Mouse (Mus musculus) heart, postnatal 0 days (tissue): ENCODE results near the gene Bcl9l. TPM values are rescaled to one million over a fixed set of nuclear protein-coding genes. Genes with fewer than 3 reads are reported as not detected.
A peak's percentile ranks its signal among the peaks of the same experiment; 100 is the strongest.

Experiments used
- ATAC-seq: fragments of 200-750 bp; cut with Nextera tagmentation; 2 replicates; pipeline ENCODE4 v1.8.0; 2017; ENCODE audit warnings: low read depth, moderate number of reproducible peaks, moderate library complexity; ENCODE audit not compliant: insufficient read depth
- DNase-seq: peaks from one replicate; pipeline ENCODE4 v3.0.0-alpha.2; 2016; ENCODE audit warnings: low spot score
- H3K27ac ChIP-seq: fragments of 300-500 bp; sonication (generic); 2 replicates; pipeline ENCODE4 v1.5.1; 2014; ENCODE audit warnings: low read depth, mild to moderate bottlenecking
- H3K27me3 ChIP-seq: fragments of 300-500 bp; sonication (generic); 2 replicates; pipeline ENCODE4 v1.6.1; 2014; ENCODE audit warnings: low read length, mixed read lengths; ENCODE audit not compliant: control insufficient read depth, insufficient read depth
- H3K36me3 ChIP-seq: fragments of 300-500 bp; sonication (generic); replicated peaks from 2 replicates; pipeline ENCODE4 v1.6.1; 2014; ENCODE audit warnings: low read length, mixed read lengths; ENCODE audit not compliant: control insufficient read depth, insufficient read depth
- H3K4me1 ChIP-seq: fragments of 300-500 bp; sonication (generic); 2 replicates; pipeline ENCODE4 v1.6.1; 2014; ENCODE audit warnings: antibody characterized with exemption; ENCODE audit not compliant: control insufficient read depth, insufficient read depth
- H3K4me2 ChIP-seq: fragments of 300-500 bp; sonication (generic); 2 replicates; pipeline ENCODE4 v1.6.1; 2014; ENCODE audit warnings: low read depth, mild to moderate bottlenecking, low read length, moderate library complexity
- H3K4me3 ChIP-seq: fragments of 300-500 bp; sonication (generic); 2 replicates; pipeline ENCODE4 v1.5.1; 2014; ENCODE audit warnings: low read depth, low read length
- H3K9ac ChIP-seq: fragments of 300-500 bp; sonication (generic); replicated peaks from 2 replicates; pipeline ENCODE4 v1.6.1; 2014; ENCODE audit warnings: low read depth, low read length, mixed read lengths
- H3K9me3 ChIP-seq: fragments of 300-500 bp; sonication (generic); replicated peaks from 2 replicates; pipeline ENCODE4 v1.6.1; 2016; ENCODE audit warnings: low read length; ENCODE audit not compliant: control insufficient read depth
- CTCF ChIP-seq: IDR thresholded peaks from 2 replicates; pipeline ENCODE4 v1.5.1; 2016; ENCODE audit warnings: antibody characterized with exemption, control low read depth, low read depth
- EP300 ChIP-seq: IDR thresholded peaks from 2 replicates; pipeline ENCODE4 v1.6.1; 2016; ENCODE audit warnings: antibody characterized with exemption, low read depth
- WGBS: fragments of 180-500 bp; shearing (Covaris S2); extraction: QIAGEN DNeasy Blood & Tissue Kit; methylation state at CpG from one replicate; pipeline ENCODE4 v1.1.7; 2014; 5-methylcytosine and 5-hydroxymethylcytosine counted together
- polyA plus RNA-seq: library from polyadenylated mRNA; unstranded; fragments of >200 nt; fragmentation: Nextera tagmentation; extraction: Ambion mirVana; gene quantifications from 2 replicates; pipeline ENCODE4 v1.2.1, GENCODE M21; 2015
- total RNA-seq: library from RNA; depleted of rRNA; stranded (reverse); fragments of >200 nt; gene quantifications from 2 replicates; pipeline ENCODE4 v1.2.3, GENCODE M21; 2014; ENCODE audit warnings: low replicate concordance

Bcl9l gene
- total and polyA plus RNA-seq, 2 experiments from 2014 or later = 5.2 to 12.4 TPM

GRCm38 (mm10) chr9:44478229-44478921 lies 4.2 kb upstream of the Bcl9l start:
- DNase-seq (peak; percentile 63), ATAC-seq (peak; percentile 31; the same call in 1 of the 2 replicates)
- WGBS = 0% methylated on average over 20 of the region's 27 CpGs
- Histone ChIP-seq H3K4me3 (peak overlapping the region; percentile 64), H3K4me2 (peak overlapping the region; percentile 90), H3K36me3 (no peaks in the 10 kb centered on the region), H3K27me3 (no peaks in the 10 kb centered on the region), H3K27ac (peak overlapping the region; percentile 91), H3K4me1 (peaks cover 9% of the 10 kb centered on the region; the same call in 1 of the 2 replicates), H3K9me3 (no peaks in the 10 kb centered on the region), H3K9ac (peak overlapping the region; percentile 59)
- TF ChIP-seq EP300 = no peak; the same call in 1 of the 2 replicates
- no peak for TF ChIP-seq CTCF

- Histone ChIP-seq H3K27me3 (no peaks in the 10 kb centered on the region), H3K36me3 (no peaks in the 10 kb centered on the region), H3K4me2 (peak overlapping the region; percentile 90), H3K4me3 (peak overlapping the region; percentile 64), H3K9ac (peak overlapping the region; percentile 59), H3K9me3 (no peaks in the 10 kb centered on the region), H3K4me1 (peaks cover 9% of the 10 kb centered on the region; the same call in 1 of the 2 replicates), H3K27ac (peak overlapping the region; percentile 91)
- peak; percentile 42 for ATAC-seq
- WGBS = 0% methylated on average over 29 of the region's 29 CpGs
- no peak; the same call in none of the 2 replicates for TF ChIP-seq EP300
- peak; percentile 8; the same call in 1 of the 2 replicates for TF ChIP-seq CTCF
- DNase-seq = peak; percentile 93
These were observed 3.5 kb upstream of the Bcl9l start for GRCm38 (mm10) chr9:44478959-44479605.

- under 1% methylated on average over 26 of the region's 26 CpGs for WGBS
- H3K27me3 ChIP-seq = no peaks in the 10 kb centered on the region
- ATAC-seq = peak; percentile 49
These were observed 2.8 kb upstream of the Bcl9l start for GRCm38 (mm10) chr9:44479628-44480428.

GRCm38 (mm10) chr9:44482112-44482511 lies 513 bp upstream of the Bcl9l start:
- H3K4me3 ChIP-seq = peak overlapping the region; percentile 97
- TF ChIP-seq CTCF = no peak
- TF ChIP-seq EP300 = no peak
- peaks cover 29% of the 10 kb centered on the region for H3K4me1 ChIP-seq
- no peaks in the 10 kb centered on the region for H3K27me3 ChIP-seq
- no peak for DNase-seq
- 30% methylated on average over 3 of the region's 3 CpGs for WGBS
- no peaks in the 10 kb centered on the region for H3K36me3 ChIP-seq
- H3K9ac ChIP-seq = no peak overlapping the region
- H3K9me3 ChIP-seq = no peaks in the 10 kb centered on the region
- no peak for ATAC-seq
- peak overlapping the region; percentile 85 for H3K4me2 ChIP-seq
- peak overlapping the region; percentile 93; the same call in 1 of the 2 replicates for H3K27ac ChIP-seq

More at GRCm38 (mm10) chr9:44479628-44480428, 2.8 kb upstream of the Bcl9l start:
- H3K4me2 ChIP-seq = peak overlapping the region; percentile 90
- H3K9ac ChIP-seq = peak overlapping the region; percentile 59
- peak overlapping the region; percentile 91 for H3K27ac ChIP-seq
- H3K36me3 ChIP-seq = no peaks in the 10 kb centered on the region
- H3K4me1 ChIP-seq = peaks cover 12% of the 10 kb centered on the region; the same call in 1 of the 2 replicates
- H3K4me3 ChIP-seq = peak overlapping the region; percentile 64
- peak; percentile 95 for DNase-seq
- H3K9me3 ChIP-seq = no peaks in the 10 kb centered on the region
- TF ChIP-seq EP300 (no peak), CTCF (peak; percentile 93)

- H3K4me1 ChIP-seq = peaks cover 31% of the 10 kb centered on the region
- ATAC-seq (no peak), DNase-seq (no peak)
- H3K9me3 ChIP-seq = no peaks in the 10 kb centered on the region
- no peaks in the 10 kb centered on the region for H3K36me3 ChIP-seq
- H3K9ac ChIP-seq = peak overlapping the region; percentile 94
- H3K27me3 ChIP-seq = no peaks in the 10 kb centered on the region
- no peak for TF ChIP-seq EP300
- H3K4me2 ChIP-seq = peak overlapping the region; percentile 85
- peak overlapping the region; percentile 93 for H3K27ac ChIP-seq
- under 1% methylated on average over 37 of the region's 39 CpGs for WGBS
- H3K4me3 ChIP-seq = peak overlapping the region; percentile 97
These were observed 450 bp downstream of the Bcl9l start for GRCm38 (mm10) chr9:44483041-44483509.
